Mouse (Mus musculus): ENCODE measurements around the gene Dbh. TPM values are rescaled to one million over a fixed set of nuclear protein-coding genes. Genes with fewer than 3 reads are reported as not detected.
A peak's percentile ranks its signal among the peaks of the same experiment; 100 is the strongest.

The Dbh gene
- polyA plus RNA-seq, 1 experiment from 2014 or later = 0.55 TPM

GRCm38 (mm10) chr2:27136336-27136735, 28.7 kb upstream of the Dbh start:
- Histone ChIP-seq H3K4me1 (no peaks in the 10 kb centered on the region), H3K4me2 (replicated peaks) (no peak overlapping the region), H3K36me3 (no peaks in the 10 kb centered on the region), H3K9me3 (replicated peaks) (no peaks in the 10 kb centered on the region), H3K4me3 (replicated peaks) (no peak overlapping the region), H3K9ac (no peak overlapping the region), H3K27ac (replicated peaks) (no peak overlapping the region), H3K27me3 (peaks cover 30% of the 10 kb centered on the region)
- WGBS = 63% methylated on average over 3 of the region's 3 CpGs
- no peak for ATAC-seq (ENCODE audit: insufficient number of reproducible peaks, low FRiP score, low TSS enrichment, low read depth)

- 62% methylated on average over 1 of the region's 1 CpGs for WGBS
- Histone ChIP-seq H3K4me3 (replicated peaks) (no peak overlapping the region), H3K4me2 (replicated peaks) (no peak overlapping the region), H3K27ac (replicated peaks) (no peak overlapping the region), H3K4me1 (peaks cover under 1% of the 10 kb centered on the region; the same call in 1 of the 2 replicates), H3K9ac (no peak overlapping the region), H3K36me3 (no peaks in the 10 kb centered on the region), H3K9me3 (replicated peaks) (no peaks in the 10 kb centered on the region), H3K27me3 (peaks cover 35% of the 10 kb centered on the region)
- ATAC-seq (ENCODE audit: insufficient number of reproducible peaks, low FRiP score, low TSS enrichment, low read depth) = no peak
Measured at GRCm38 (mm10) chr2:27136789-27137188, 28.2 kb upstream of the Dbh start.

GRCm38 (mm10) chr2:27138356-27138755, 26.7 kb upstream of the Dbh start:
- ATAC-seq (ENCODE audit: insufficient number of reproducible peaks, low FRiP score, low TSS enrichment, low read depth) = no peak
- H3K27me3 ChIP-seq = peaks cover 48% of the 10 kb centered on the region
- 58% methylated on average over 4 of the region's 4 CpGs for WGBS

GRCm38 (mm10) chr2:27141950-27142693, 22.9 kb upstream of the Dbh start, which contains the start of gene Fam163b:
TSS of gene Fam163b (minus strand) at chr2:27142491.
- 1% methylated on average over 58 of the region's 62 CpGs for WGBS
- peaks cover 43% of the 10 kb centered on the region for H3K27me3 ChIP-seq

More at GRCm38 (mm10) chr2:27138356-27138755, 26.7 kb upstream of the Dbh start:
- Histone ChIP-seq H3K9ac (no peak overlapping the region), H3K4me3 (replicated peaks) (no peak overlapping the region), H3K4me1 (peaks cover 10% of the 10 kb centered on the region), H3K36me3 (no peaks in the 10 kb centered on the region), H3K27ac (replicated peaks) (no peak overlapping the region), H3K9me3 (replicated peaks) (no peaks in the 10 kb centered on the region), H3K4me2 (replicated peaks) (no peak overlapping the region)

GRCm38 (mm10) chr2:27144957-27145356, 20.1 kb upstream of the Dbh start:
- peaks cover 30% of the 10 kb centered on the region for H3K27me3 ChIP-seq
- ATAC-seq (ENCODE audit: insufficient number of reproducible peaks, low FRiP score, low TSS enrichment, low read depth) = no peak
- H3K27ac ChIP-seq (replicated peaks) = no peak overlapping the region

More at GRCm38 (mm10) chr2:27141950-27142693, 22.9 kb upstream of the Dbh start, which contains the start of gene Fam163b:
- no peak within 1 kb of the TSS for H3K9ac ChIP-seq
- peak within 1 kb of the TSS; percentile 90 for H3K4me2 ChIP-seq (replicated peaks)
- H3K4me1 ChIP-seq = peaks cover 10% of the 10 kb centered on the region
- H3K4me3 ChIP-seq (replicated peaks) = peak within 1 kb of the TSS; percentile 41
- ATAC-seq (ENCODE audit: insufficient number of reproducible peaks, low FRiP score, low TSS enrichment, low read depth) = peak; percentile 29; the same call in 1 of the 2 replicates
- H3K27ac ChIP-seq (replicated peaks) = no peak within 1 kb of the TSS
- no peaks in the 10 kb centered on the region for H3K36me3 ChIP-seq
- no peaks in the 10 kb centered on the region for H3K9me3 ChIP-seq (replicated peaks)

GRCm38 (mm10) chr2:27146840-27147239, 18.2 kb upstream of the Dbh start:
- no peak for ATAC-seq (ENCODE audit: insufficient number of reproducible peaks, low FRiP score, low TSS enrichment, low read depth)
- H3K27ac ChIP-seq (replicated peaks) = no peak overlapping the region
- peaks cover 9% of the 10 kb centered on the region for H3K4me1 ChIP-seq
- no peak overlapping the region for H3K9ac ChIP-seq
- H3K4me2 ChIP-seq (replicated peaks) = no peak overlapping the region
- H3K9me3 ChIP-seq (replicated peaks) = no peaks in the 10 kb centered on the region
- H3K27me3 ChIP-seq = peaks cover 13% of the 10 kb centered on the region
- H3K4me3 ChIP-seq (replicated peaks) = no peak overlapping the region
- WGBS = 73% methylated on average over 6 of the region's 6 CpGs
- no peaks in the 10 kb centered on the region for H3K36me3 ChIP-seq

More at GRCm38 (mm10) chr2:27144957-27145356, 20.1 kb upstream of the Dbh start:
- Histone ChIP-seq H3K36me3 (no peaks in the 10 kb centered on the region), H3K4me3 (replicated peaks) (no peak overlapping the region), H3K9me3 (replicated peaks) (no peaks in the 10 kb centered on the region), H3K4me2 (replicated peaks) (no peak overlapping the region), H3K4me1 (peaks cover 10% of the 10 kb centered on the region), H3K9ac (no peak overlapping the region)
- WGBS = 65% methylated on average over 2 of the region's 2 CpGs

GRCm38 (mm10) chr2:27149457-27149856, 15.6 kb upstream of the Dbh start:
- H3K36me3 ChIP-seq = no peaks in the 10 kb centered on the region
- ATAC-seq (ENCODE audit: insufficient number of reproducible peaks, low FRiP score, low TSS enrichment, low read depth) = no peak
- no peak overlapping the region for H3K27ac ChIP-seq (replicated peaks)
- no peak overlapping the region for H3K9ac ChIP-seq
- no peaks in the 10 kb centered on the region for H3K9me3 ChIP-seq (replicated peaks)
- H3K4me2 ChIP-seq (replicated peaks) = no peak overlapping the region
- H3K27me3 ChIP-seq = no peaks in the 10 kb centered on the region
- no peak overlapping the region for H3K4me3 ChIP-seq (replicated peaks)
- no peaks in the 10 kb centered on the region for H3K4me1 ChIP-seq
- 26% methylated on average over 2 of the region's 2 CpGs for WGBS

- no peak for ATAC-seq (ENCODE audit: insufficient number of reproducible peaks, low FRiP score, low TSS enrichment, low read depth)
- H3K9me3 ChIP-seq (replicated peaks) = no peaks in the 10 kb centered on the region
- no peak overlapping the region for H3K27ac ChIP-seq (replicated peaks)
- H3K36me3 ChIP-seq = no peaks in the 10 kb centered on the region
- no peaks in the 10 kb centered on the region for H3K27me3 ChIP-seq
- no peak overlapping the region for H3K4me2 ChIP-seq (replicated peaks)
- no peaks in the 10 kb centered on the region for H3K4me1 ChIP-seq
- no peak overlapping the region for H3K9ac ChIP-seq
- H3K4me3 ChIP-seq (replicated peaks) = no peak overlapping the region
- WGBS = 74% methylated on average over 10 of the region's 10 CpGs
Measured at GRCm38 (mm10) chr2:27154466-27155185, 10.4 kb upstream of the Dbh start.

GRCm38 (mm10) chr2:27156596-27156995, 8.4 kb upstream of the Dbh start:
- H3K4me2 ChIP-seq (replicated peaks) = no peak overlapping the region
- no peaks in the 10 kb centered on the region for H3K4me1 ChIP-seq
- H3K4me3 ChIP-seq (replicated peaks) = no peak overlapping the region
- no peaks in the 10 kb centered on the region for H3K36me3 ChIP-seq
- ATAC-seq (ENCODE audit: insufficient number of reproducible peaks, low FRiP score, low TSS enrichment, low read depth) = no peak
- H3K9me3 ChIP-seq (replicated peaks) = no peaks in the 10 kb centered on the region
- H3K9ac ChIP-seq = no peak overlapping the region
- H3K27me3 ChIP-seq = no peaks in the 10 kb centered on the region
- H3K27ac ChIP-seq (replicated peaks) = no peak overlapping the region
- WGBS = 64% methylated on average over 6 of the region's 6 CpGs

- Histone ChIP-seq H3K36me3 (no peaks in the 10 kb centered on the region), H3K9ac (no peak overlapping the region), H3K27ac (replicated peaks) (no peak overlapping the region), H3K4me1 (peaks cover 10% of the 10 kb centered on the region; the same call in 1 of the 2 replicates), H3K4me3 (replicated peaks) (no peak overlapping the region), H3K27me3 (no peaks in the 10 kb centered on the region), H3K4me2 (replicated peaks) (no peak overlapping the region), H3K9me3 (replicated peaks) (no peaks in the 10 kb centered on the region)
- no peak for ATAC-seq (ENCODE audit: insufficient number of reproducible peaks, low FRiP score, low TSS enrichment, low read depth)
- WGBS = 86% methylated on average over 2 of the region's 2 CpGs
Measured at GRCm38 (mm10) chr2:27161526-27161925, 3.5 kb upstream of the Dbh start.

GRCm38 (mm10) chr2:27162656-27163055, 2.4 kb upstream of the Dbh start:
- Histone ChIP-seq H3K9ac (no peak overlapping the region), H3K36me3 (no peaks in the 10 kb centered on the region), H3K4me2 (replicated peaks) (no peak overlapping the region), H3K27me3 (no peaks in the 10 kb centered on the region), H3K4me1 (peaks cover 21% of the 10 kb centered on the region), H3K27ac (replicated peaks) (no peak overlapping the region), H3K4me3 (replicated peaks) (no peak overlapping the region), H3K9me3 (replicated peaks) (no peaks in the 10 kb centered on the region)
- ATAC-seq (ENCODE audit: insufficient number of reproducible peaks, low FRiP score, low TSS enrichment, low read depth) = no peak
- 55% methylated on average over 11 of the region's 11 CpGs for WGBS

All from embryonic facial prominence, embryonic 15.5 days (tissue).